Mouse (Mus musculus) intestine, embryonic 15.5 days (tissue): ENCODE results near the gene Tex264. TPM values are rescaled to one million over a fixed set of nuclear protein-coding genes. Genes with fewer than 3 reads are reported as not detected.

Experiments
- ATAC-seq: fragments of 200-750 bp; cut with Nextera tagmentation; 2 replicates; pipeline ENCODE4 v1.8.0; 2017; ENCODE audit warnings: moderate TSS enrichment, moderate library complexity
- H3K27ac ChIP-seq: fragments of 300-500 bp; sonication (generic); 2 replicates; pipeline ENCODE4 v1.5.1; 2015; ENCODE audit warnings: mild to moderate bottlenecking, inconsistent platforms
- H3K27me3 ChIP-seq: fragments of 300-500 bp; sonication (generic); replicated peaks from 2 replicates; pipeline ENCODE4 v1.6.1; 2015; ENCODE audit warnings: inconsistent platforms
- H3K36me3 ChIP-seq: fragments of 300-500 bp; sonication (generic); 2 replicates; pipeline ENCODE4 v1.6.1; 2015; ENCODE audit warnings: inconsistent platforms
- H3K4me1 ChIP-seq: fragments of 300-500 bp; sonication (generic); replicated peaks from 2 replicates; pipeline ENCODE4 v1.6.1; 2015; ENCODE audit warnings: inconsistent platforms
- H3K4me2 ChIP-seq: fragments of 300-500 bp; sonication (generic); replicated peaks from 2 replicates; pipeline ENCODE4 v1.6.1; 2015; ENCODE audit warnings: mild to moderate bottlenecking, inconsistent platforms
- H3K4me3 ChIP-seq: fragments of 300-500 bp; sonication (generic); replicated peaks from 2 replicates; pipeline ENCODE4 v1.5.1; 2015; ENCODE audit warnings: inconsistent platforms
- H3K9ac ChIP-seq: fragments of 300-500 bp; sonication (generic); 2 replicates; pipeline ENCODE4 v1.6.1; 2015; ENCODE audit warnings: inconsistent platforms
- H3K9me3 ChIP-seq: fragments of 300-500 bp; sonication (generic); 2 replicates; pipeline ENCODE4 v1.6.1; 2016; ENCODE audit warnings: inconsistent platforms
- WGBS: fragments of 180-500 bp; shearing (Covaris S2); methylation state at CpG from one replicate; pipeline ENCODE4 v1.1.7; 2015; 5-methylcytosine and 5-hydroxymethylcytosine counted together
- polyA plus RNA-seq: library from polyadenylated mRNA; unstranded; fragments of >200 nt; fragmentation: Nextera tagmentation; extraction: Ambion mirVana; gene quantifications from 2 replicates; pipeline ENCODE4 v1.2.1, GENCODE M21; 2015

Tex264 gene
- polyA plus RNA-seq, result 52.6 and 59.5 TPM in 2 replicates

DNA sequence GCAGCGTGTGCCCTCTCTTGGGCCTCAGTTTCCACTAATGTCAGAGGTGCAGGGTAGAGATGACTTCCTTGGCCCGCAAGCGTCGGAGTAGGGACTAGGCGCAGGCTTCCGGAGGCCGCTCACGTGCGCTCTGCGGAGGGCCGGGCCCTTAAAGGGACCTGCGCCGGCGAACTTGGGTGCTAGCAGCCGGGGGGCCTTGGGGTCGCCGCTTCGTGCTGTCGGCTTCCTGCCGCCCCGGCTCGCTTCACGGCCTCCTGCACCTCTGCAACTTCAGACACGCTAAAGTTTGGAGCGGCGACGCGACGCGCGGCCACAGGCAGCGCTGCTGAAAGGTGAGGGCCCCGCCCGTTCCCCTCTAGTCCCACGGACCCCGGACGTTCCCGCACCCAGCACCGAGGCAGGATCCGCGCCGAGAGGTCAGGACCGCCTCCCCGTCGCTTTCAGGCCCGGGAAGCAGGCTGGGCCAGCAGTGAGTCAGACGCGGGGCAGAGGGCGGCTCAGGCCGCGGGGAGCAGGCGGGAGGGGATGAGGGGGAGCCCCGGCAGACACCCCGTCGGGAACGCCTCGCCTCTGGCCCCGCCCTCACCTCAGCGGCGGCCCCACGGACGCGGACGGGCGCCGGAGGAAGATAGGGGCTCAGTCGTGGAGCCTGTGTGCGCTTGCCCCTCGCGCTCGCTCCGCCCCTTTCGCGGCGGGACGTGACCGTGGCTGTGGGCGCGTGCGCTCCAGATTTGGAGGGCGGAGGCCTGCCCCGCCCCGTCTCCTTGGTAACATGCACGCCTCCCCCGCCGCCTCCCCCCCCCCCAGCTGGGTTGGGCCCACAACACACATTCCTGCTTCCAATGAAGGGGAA lies at the start of gene Tex264:
Gene Tex264 (minus strand): TSS at position 679 of the 853 bp plus-strand sequence.
- H3K27me3 ChIP-seq, result no peaks in the 10 kb centered on the region
- H3K4me2 ChIP-seq, result peak within 1 kb of the TSS; percentile 93
- peaks cover 10% of the 10 kb centered on the region for H3K4me1 ChIP-seq
- no peaks in the 10 kb centered on the region for H3K9me3 ChIP-seq
- peak within 1 kb of the TSS; percentile 74 for H3K9ac ChIP-seq
- H3K27ac ChIP-seq, result peak within 1 kb of the TSS; percentile 76
- peaks cover 12% of the 10 kb centered on the region for H3K36me3 ChIP-seq
- H3K4me3 ChIP-seq, result peak within 1 kb of the TSS; percentile 82
- ATAC-seq, result peak; percentile 92
- WGBS, result under 1% methylated on average over 85 of the region's 86 CpGs

DNA sequence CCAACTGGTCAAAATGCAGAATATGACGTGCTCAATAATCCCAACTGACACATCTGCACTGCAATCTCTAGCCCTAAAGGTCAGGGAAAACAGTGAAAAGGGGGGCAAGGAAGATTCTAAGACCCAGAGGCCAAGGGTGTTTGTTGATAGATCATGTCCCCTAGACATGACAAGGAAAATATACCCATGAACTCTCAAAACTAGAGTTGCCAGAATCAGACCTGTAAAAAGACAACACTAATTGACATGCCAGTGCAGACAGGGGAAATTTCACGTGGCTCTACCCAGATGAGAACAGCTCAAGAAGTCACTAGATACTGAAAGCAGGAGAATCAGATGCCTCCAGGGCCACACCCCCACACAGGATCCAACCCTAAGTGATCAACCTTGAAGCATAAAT lies 48.0 kb upstream of the Tex264 start:
- WGBS, result 79% methylated on average over 2 of the region's 2 CpGs
- no peaks in the 10 kb centered on the region for H3K4me1 ChIP-seq
- no peak for ATAC-seq
- no peaks in the 10 kb centered on the region for H3K9me3 ChIP-seq
- no peak overlapping the region for H3K4me2 ChIP-seq
- H3K9ac ChIP-seq, result no peak overlapping the region
- no peak overlapping the region for H3K27ac ChIP-seq
- H3K27me3 ChIP-seq, result no peaks in the 10 kb centered on the region
- H3K36me3 ChIP-seq, result no peaks in the 10 kb centered on the region
- no peak overlapping the region for H3K4me3 ChIP-seq

DNA sequence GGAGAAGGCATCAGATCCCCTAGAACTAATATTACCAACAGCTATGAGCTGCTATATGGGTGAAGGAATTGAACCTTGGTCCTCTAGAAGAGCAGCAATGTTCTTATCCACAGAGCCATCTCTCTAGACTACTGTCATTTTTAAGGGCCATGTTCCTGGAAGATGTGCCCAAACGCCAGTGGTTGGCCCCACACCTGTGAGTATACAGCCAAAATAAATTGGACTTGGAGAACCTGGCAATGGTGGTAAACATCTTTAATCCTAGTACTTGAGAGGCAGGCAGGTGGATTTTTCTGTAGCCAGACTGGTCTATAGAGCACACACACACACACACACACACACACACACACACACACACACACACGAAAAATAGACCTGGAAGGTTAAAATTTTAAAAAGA lies 43.7 kb upstream of the Tex264 start:
- Histone ChIP-seq H3K4me1 (no peaks in the 10 kb centered on the region), H3K27me3 (no peaks in the 10 kb centered on the region), H3K9me3 (no peaks in the 10 kb centered on the region), H3K36me3 (no peaks in the 10 kb centered on the region), H3K9ac (no peak overlapping the region), H3K4me3 (no peak overlapping the region), H3K4me2 (no peak overlapping the region), H3K27ac (no peak overlapping the region)
- 85% methylated on average over 2 of the region's 2 CpGs for WGBS
- no peak for ATAC-seq

DNA sequence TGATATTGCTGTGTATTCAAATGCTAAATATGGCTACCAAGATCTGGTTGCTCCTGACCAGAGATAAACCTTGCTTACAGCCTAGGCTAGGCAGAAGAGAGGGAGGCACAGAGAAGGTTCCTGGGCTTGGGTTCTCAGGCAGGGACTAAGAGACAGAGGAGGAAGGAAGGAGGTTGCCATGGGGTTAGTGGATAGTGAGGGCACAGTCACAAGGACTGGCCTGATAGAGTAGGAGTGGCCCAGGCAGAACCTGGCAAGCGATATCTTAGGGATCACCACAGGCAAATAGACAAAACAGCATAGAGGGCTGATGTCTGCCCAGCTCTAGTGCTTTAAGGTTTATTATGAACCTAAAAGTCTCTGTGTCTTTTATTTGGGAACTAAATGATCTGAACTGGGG lies 41.2 kb upstream of the Tex264 start:
- H3K4me1 ChIP-seq, result no peaks in the 10 kb centered on the region
- no peak overlapping the region for H3K4me3 ChIP-seq
- H3K4me2 ChIP-seq, result no peak overlapping the region
- H3K36me3 ChIP-seq, result no peaks in the 10 kb centered on the region
- H3K9me3 ChIP-seq, result no peaks in the 10 kb centered on the region
- H3K27ac ChIP-seq, result no peak overlapping the region
- 94% methylated on average over 1 of the region's 1 CpGs for WGBS
- H3K27me3 ChIP-seq, result no peaks in the 10 kb centered on the region
- no peak overlapping the region for H3K9ac ChIP-seq
- ATAC-seq, result no peak

DNA sequence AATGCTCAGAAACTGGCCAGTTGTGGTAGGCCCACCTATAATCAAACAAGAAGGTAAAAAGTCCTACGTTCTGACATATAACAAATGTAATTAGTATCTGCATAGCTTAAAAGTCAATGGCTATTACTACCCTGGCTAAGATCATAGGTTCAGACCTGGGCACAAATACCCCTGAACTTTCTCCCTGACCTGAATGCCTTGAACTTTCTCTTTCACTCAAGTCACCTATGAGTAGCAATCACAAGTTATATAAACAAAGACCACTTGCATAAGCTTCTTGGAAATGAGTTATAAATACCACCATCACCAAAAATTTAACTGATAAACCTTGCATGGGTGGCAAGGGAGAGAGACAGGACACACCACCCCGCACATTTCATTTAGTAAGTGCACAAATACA lies 39.7 kb upstream of the Tex264 start:
- Histone ChIP-seq H3K36me3 (no peaks in the 10 kb centered on the region; the same call in 1 of the 2 replicates), H3K9ac (no peak overlapping the region), H3K9me3 (no peaks in the 10 kb centered on the region), H3K4me2 (no peak overlapping the region), H3K4me1 (no peaks in the 10 kb centered on the region), H3K27me3 (no peaks in the 10 kb centered on the region), H3K27ac (no peak overlapping the region), H3K4me3 (no peak overlapping the region)
- no peak for ATAC-seq
- WGBS, result 84% methylated on average over 2 of the region's 2 CpGs

DNA sequence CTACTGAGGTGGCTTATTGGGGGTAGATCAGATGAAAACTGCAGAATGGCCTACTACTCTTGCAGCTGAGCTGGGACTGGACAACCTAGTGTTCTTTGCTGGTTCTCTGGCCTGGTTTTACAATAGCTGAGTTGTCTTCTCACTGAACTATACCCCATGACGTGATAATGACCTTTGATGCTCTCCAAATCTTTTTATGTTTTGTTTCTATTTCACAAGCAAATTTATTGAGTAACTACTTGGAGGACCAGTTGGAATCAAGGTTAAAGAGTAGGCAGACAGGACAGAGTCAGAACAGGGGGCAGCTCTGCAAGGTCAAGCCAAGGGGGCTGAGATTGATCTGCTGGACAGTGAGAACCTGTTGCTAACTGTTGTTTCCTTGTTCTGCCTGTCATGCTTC lies 39.1 kb upstream of the Tex264 start:
- no peak overlapping the region for H3K4me3 ChIP-seq
- H3K4me2 ChIP-seq, result no peak overlapping the region
- WGBS, result 90% methylated on average over 1 of the region's 1 CpGs
- ATAC-seq, result no peak
- H3K27ac ChIP-seq, result no peak overlapping the region
- H3K9me3 ChIP-seq, result no peaks in the 10 kb centered on the region
- H3K4me1 ChIP-seq, result no peaks in the 10 kb centered on the region
- no peaks in the 10 kb centered on the region; the same call in 1 of the 2 replicates for H3K36me3 ChIP-seq
- H3K27me3 ChIP-seq, result no peaks in the 10 kb centered on the region
- no peak overlapping the region for H3K9ac ChIP-seq

DNA sequence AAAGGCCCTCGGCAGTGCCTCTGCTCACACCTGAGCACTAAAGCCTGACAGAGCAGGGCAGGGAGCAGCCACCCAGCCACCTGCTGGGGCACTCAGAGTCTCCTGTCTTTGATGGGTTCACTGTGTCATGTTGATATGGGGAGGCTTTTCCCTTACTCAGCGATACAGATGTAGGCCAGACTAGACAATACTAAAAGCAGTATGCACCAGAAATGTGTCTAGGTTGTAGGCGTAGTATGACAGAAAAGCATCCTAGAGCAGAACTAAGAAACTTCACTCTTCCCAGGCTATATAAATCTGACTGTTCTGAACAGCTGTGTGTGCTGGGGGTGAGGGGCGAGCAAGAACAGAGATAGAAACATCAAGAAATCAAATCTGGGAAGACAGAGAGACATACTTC lies 31.0 kb upstream of the Tex264 start:
- H3K4me2 ChIP-seq, result no peak overlapping the region
- no peaks in the 10 kb centered on the region for H3K4me1 ChIP-seq
- ATAC-seq, result no peak
- H3K4me3 ChIP-seq, result no peak overlapping the region
- H3K36me3 ChIP-seq, result peaks cover 6% of the 10 kb centered on the region
- no peak overlapping the region for H3K27ac ChIP-seq
- 93% methylated on average over 4 of the region's 4 CpGs for WGBS
- no peak overlapping the region for H3K9ac ChIP-seq
- H3K27me3 ChIP-seq, result no peaks in the 10 kb centered on the region
- H3K9me3 ChIP-seq, result no peaks in the 10 kb centered on the region

DNA sequence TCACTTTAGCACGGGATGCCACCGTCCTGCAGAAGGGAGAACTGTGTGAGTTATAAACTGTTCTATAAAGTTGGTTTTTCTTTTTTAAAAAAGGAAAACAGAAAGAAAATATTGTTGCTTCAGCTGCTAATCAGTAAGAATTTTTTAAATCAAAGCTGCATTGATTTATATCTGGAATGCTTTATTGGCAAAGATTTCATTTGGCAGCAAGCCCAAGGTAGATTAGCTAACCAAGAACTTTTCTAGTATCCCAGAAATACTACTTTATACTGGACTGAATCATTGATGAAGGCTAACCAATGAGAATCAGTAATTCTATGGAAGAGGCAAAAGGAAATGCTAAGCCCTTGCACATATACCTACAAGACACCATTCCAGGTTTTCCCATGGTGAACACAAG lies 30.5 kb upstream of the Tex264 start:
- WGBS, result 95% methylated on average over 2 of the region's 2 CpGs
- Histone ChIP-seq H3K4me1 (no peaks in the 10 kb centered on the region), H3K9me3 (no peaks in the 10 kb centered on the region), H3K4me3 (no peak overlapping the region), H3K9ac (no peak overlapping the region), H3K4me2 (no peak overlapping the region), H3K27ac (no peak overlapping the region), H3K36me3 (peaks cover 6% of the 10 kb centered on the region), H3K27me3 (no peaks in the 10 kb centered on the region)
- ATAC-seq, result no peak

DNA sequence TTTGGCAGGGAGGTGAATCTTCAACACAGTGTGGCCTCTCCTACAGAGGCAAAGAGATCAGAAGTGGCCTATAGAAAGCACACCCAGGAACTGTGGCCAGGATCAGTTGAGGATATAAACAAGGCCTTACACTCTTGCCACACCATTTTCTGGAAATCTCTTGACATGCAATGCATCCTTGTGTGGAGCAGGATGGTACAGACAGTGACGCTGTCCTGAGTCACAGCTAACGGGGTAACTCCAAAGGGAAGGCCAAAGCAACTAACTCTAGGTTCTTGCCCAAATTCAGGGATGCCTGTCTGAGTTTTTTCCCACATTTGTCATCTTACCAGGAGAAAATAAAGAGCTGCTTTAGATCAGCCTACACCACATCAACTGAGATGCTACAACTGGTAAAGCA lies 26.7 kb upstream of the Tex264 start:
- H3K4me3 ChIP-seq, result no peak overlapping the region
- WGBS, result 88% methylated on average over 2 of the region's 2 CpGs
- no peaks in the 10 kb centered on the region for H3K4me1 ChIP-seq
- H3K27ac ChIP-seq, result no peak overlapping the region
- H3K9ac ChIP-seq, result no peak overlapping the region
- H3K9me3 ChIP-seq, result no peaks in the 10 kb centered on the region
- peaks cover 16% of the 10 kb centered on the region for H3K36me3 ChIP-seq
- no peaks in the 10 kb centered on the region for H3K27me3 ChIP-seq
- ATAC-seq, result no peak
- no peak overlapping the region for H3K4me2 ChIP-seq

DNA sequence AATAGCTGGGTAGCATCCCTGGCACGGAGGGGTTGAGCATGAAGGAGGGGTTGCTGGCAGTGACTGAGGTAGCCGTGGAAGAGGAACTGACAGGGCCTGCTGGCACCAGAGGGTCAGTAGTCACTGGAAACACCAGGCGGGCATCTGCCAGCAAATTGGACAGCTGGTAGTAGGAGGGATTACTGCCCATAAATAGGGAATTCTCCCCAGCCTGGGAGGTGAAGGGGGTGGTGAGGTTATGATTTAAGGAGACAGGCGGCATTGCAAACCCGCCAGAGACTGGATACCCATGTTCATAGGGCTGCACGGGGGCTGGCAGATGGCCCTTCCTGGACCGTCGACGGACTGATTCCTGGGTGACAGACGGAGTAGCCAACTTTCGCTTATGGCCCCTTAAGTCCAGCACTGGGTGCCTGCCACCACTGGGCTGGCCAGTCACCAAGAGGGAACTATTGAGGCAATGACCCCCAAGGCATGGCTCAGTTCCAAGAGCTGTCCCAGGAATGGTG lies 7.3 kb upstream of the Tex264 start:
- H3K9ac ChIP-seq, result no peak overlapping the region
- no peak overlapping the region for H3K27ac ChIP-seq
- ATAC-seq, result no peak
- WGBS, result 93% methylated on average over 11 of the region's 11 CpGs
- no peaks in the 10 kb centered on the region for H3K27me3 ChIP-seq
- H3K4me2 ChIP-seq, result no peak overlapping the region
- no peaks in the 10 kb centered on the region for H3K9me3 ChIP-seq
- no peaks in the 10 kb centered on the region for H3K4me1 ChIP-seq
- no peak overlapping the region for H3K4me3 ChIP-seq
- peaks cover 17% of the 10 kb centered on the region for H3K36me3 ChIP-seq

DNA sequence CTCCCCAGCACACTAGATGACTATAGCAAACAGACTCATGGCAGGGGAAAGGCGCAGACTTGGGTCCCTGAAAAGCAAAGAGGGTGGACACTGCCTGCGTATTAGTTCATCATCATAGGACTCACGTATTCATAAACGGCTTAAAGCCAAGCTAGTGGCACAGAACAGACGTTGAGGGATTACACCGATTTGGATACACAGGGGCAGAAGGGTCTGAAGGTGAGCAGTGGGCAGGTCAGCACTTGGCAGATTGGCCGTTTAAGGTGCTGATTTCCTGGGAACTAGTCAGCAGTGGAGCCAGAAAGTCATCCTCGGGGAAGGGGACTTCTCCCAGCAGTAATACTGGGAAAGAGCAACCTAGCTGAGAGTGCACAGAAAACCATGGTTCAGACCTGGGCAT lies 3.1 kb upstream of the Tex264 start:
- WGBS, result 84% methylated on average over 8 of the region's 8 CpGs
- no peak overlapping the region for H3K27ac ChIP-seq
- peaks cover 10% of the 10 kb centered on the region for H3K4me1 ChIP-seq
- ATAC-seq, result no peak
- no peaks in the 10 kb centered on the region for H3K9me3 ChIP-seq
- no peak overlapping the region for H3K4me2 ChIP-seq
- H3K9ac ChIP-seq, result no peak overlapping the region
- H3K4me3 ChIP-seq, result no peak overlapping the region
- peaks cover 12% of the 10 kb centered on the region for H3K36me3 ChIP-seq
- H3K27me3 ChIP-seq, result no peaks in the 10 kb centered on the region

DNA sequence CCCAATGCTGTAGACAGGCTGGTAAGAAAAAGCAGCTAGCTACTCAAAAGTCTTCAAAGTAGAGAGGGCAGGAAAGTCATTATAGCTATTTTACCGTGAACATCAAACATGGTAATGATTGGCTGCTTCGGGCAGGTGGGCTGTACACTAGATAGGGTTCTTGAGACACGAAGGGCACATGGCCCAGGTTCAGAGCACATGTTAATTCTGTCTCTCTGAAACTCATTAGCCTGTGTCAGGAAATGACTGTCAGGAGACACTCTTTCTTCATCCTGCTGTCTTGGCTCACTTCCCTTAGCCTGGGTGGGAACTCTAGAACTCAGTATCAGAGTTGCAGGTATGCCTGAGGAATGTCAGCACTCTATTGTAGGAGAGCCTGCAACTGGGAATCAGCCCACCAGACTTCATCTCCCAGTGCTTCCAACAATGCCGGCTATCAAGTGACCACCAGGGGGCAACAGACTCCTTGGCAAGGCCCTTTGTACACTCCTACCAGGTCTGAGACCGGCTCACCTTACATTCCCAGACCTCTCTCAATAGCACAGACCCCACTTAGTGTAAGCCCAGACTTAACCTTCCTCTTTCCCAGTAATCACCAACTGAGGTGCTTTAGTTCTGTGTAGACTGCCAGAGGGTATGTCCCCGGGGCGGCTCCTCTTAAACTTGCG lies 1.4 kb upstream of the Tex264 start:
- Histone ChIP-seq H3K4me3 (no peak overlapping the region), H3K9me3 (no peaks in the 10 kb centered on the region), H3K27me3 (no peaks in the 10 kb centered on the region), H3K27ac (no peak overlapping the region), H3K4me1 (peaks cover 10% of the 10 kb centered on the region), H3K9ac (no peak overlapping the region), H3K4me2 (peak overlapping the region; percentile 35; the same call in 1 of the 2 replicates), H3K36me3 (peaks cover under 1% of the 10 kb centered on the region)
- ATAC-seq, result peak; percentile 41
- 30% methylated on average over 8 of the region's 8 CpGs for WGBS
